Mouse (Mus musculus): ENCODE measurements around the gene Hspa4l.
"Not testable (repeated sequence)": the region's sequence is repeated elsewhere in the genome, so short reads cannot be mapped to it uniquely, and the experiment has no call there.

Hspa4l gene

GRCm38 (mm10) chr3:40809894-40810293, 65.6 kb downstream of the Hspa4l start:
- in situ Hi-C loops (cut with MboI, MseI), result no loop called here

- in situ Hi-C loops (cut with MboI, MseI), result no loop called here
Observed at GRCm38 (mm10) chr3:40813275-40813674, 69.0 kb downstream of the Hspa4l start.

DNA sequence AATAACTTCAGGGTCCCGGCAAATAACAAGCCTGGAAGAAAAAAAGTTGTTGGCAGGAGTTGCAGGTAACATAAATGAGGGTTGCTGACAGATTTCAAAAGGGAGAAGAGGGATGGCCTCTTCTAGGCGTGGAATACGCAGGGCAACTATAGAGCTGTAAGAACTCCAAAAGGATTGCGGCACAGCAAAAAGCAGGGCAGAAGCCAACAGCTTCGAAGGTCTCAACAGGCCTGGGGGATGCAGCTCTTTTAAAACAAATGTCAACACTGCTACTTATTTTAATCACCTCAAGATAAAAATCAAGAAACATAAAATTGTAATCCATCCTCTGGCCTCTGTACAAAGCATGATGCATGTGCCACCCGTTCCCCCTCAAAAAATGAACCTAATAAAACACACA, 101.2 kb downstream of the Hspa4l start:
- in situ Hi-C loops (cut with MboI, MseI), result not testable (repeated sequence)
